Mouse (Mus musculus): ENCODE data around the gene Ubxn2a. TPM values are rescaled to one million over a fixed set of nuclear protein-coding genes. Genes with fewer than 3 reads are reported as not detected.

Ubxn2a gene
- polyA plus RNA-seq, 1 experiment from 2014 or later, result 45.0 TPM

GRCm38 (mm10) chr12:4863654-4864337 lies 43.7 kb downstream of the Ubxn2a start:
- H3K27ac ChIP-seq (ENCODE audit: low read depth, low read length), result no peak overlapping the region
- H3K4me1 ChIP-seq (replicated peaks; ENCODE audit: control insufficient read depth, insufficient read depth, low read length), result no peaks in the 10 kb centered on the region
- no peak for ATAC-seq
- peaks cover 5% of the 10 kb centered on the region; the same call in 1 of the 2 replicates for H3K36me3 ChIP-seq (ENCODE audit: control insufficient read depth, insufficient read depth)
- H3K4me3 ChIP-seq (ENCODE audit: low read depth, low read length), result no peak overlapping the region
- H3K9me3 ChIP-seq (ENCODE audit: control insufficient read depth), result no peaks in the 10 kb centered on the region
- no peaks in the 10 kb centered on the region for H3K27me3 ChIP-seq (replicated peaks; ENCODE audit: control insufficient read depth, insufficient read depth, low read length)
- WGBS, result 67% methylated on average over 4 of the region's 4 CpGs
- TF ChIP-seq CTCF (IDR thresholded peaks at IDR 0.05; ENCODE audit: low read depth), result no peak
- H3K4me2 ChIP-seq (replicated peaks; ENCODE audit: low read depth), result no peak overlapping the region
- H3K9ac ChIP-seq (ENCODE audit: low read depth, low read length), result no peak overlapping the region

DNA sequence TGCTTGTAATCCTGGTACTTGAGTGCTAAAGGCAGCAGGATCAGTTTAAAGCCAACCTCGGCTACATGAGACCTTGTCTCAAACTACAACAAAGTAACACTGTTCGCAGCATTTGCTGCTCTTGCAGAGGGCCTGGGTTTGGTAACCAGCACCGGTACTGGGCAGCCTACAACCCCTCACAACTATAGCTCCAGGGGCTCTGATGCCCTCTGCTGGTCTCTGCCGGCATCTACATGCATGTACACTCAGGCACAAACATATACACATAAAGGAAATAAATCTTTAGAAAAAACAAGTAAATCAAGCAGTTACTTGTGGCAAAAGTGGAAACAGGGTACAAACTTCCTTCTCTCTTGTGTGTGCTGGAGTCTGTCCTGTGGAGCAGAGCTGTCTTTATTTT lies 44.8 kb downstream of the Ubxn2a start:
- no peak overlapping the region for H3K9ac ChIP-seq (ENCODE audit: low read depth, low read length)
- no peak overlapping the region for H3K4me2 ChIP-seq (replicated peaks; ENCODE audit: low read depth)
- ATAC-seq, result no peak
- peaks cover 5% of the 10 kb centered on the region; the same call in 1 of the 2 replicates for H3K36me3 ChIP-seq (ENCODE audit: control insufficient read depth, insufficient read depth)
- no peaks in the 10 kb centered on the region for H3K27me3 ChIP-seq (replicated peaks; ENCODE audit: control insufficient read depth, insufficient read depth, low read length)
- WGBS, result 91% methylated on average over 4 of the region's 4 CpGs
- no peak overlapping the region for H3K4me3 ChIP-seq (ENCODE audit: low read depth, low read length)
- H3K27ac ChIP-seq (ENCODE audit: low read depth, low read length), result no peak overlapping the region
- peak; percentile 47 for TF ChIP-seq CTCF (IDR thresholded peaks at IDR 0.05; ENCODE audit: low read depth)
- H3K9me3 ChIP-seq (ENCODE audit: control insufficient read depth), result no peaks in the 10 kb centered on the region
- no peaks in the 10 kb centered on the region for H3K4me1 ChIP-seq (replicated peaks; ENCODE audit: control insufficient read depth, insufficient read depth, low read length)

DNA sequence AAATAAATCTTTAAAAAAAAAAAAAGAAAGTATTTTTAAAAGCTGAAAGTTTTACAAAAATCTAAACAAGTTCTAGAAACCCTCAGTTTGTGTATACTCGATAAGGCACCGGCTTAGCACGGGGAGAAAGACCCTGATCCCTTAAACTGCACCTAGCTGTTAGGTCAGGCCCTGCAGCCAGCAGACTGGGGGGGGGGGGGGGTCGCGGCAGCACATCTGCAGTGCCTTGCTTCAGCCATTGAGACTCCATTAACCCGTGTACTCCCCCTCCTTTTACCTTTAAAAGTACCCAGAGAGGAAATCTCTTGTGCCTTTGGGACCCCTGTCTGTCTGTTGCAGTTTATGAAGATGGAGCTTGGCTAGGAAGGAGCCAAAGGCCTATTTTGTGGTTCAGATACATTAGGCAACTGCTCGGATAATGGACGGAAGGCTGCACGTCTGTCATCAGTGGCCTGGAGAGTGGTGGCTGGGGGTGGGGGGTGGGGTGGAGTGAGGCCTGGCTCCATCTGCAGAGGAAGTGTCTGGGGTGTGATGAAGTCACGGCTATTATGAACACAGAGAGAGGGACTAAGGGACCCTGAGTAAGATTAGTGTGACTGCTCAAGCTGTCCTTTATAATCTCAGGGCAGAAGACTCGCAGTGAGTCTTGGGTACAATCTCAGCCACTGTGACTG lies 48.1 kb downstream of the Ubxn2a start:
- WGBS, result 52% methylated on average over 11 of the region's 11 CpGs
- no peak overlapping the region for H3K4me3 ChIP-seq (ENCODE audit: low read depth, low read length)
- no peak for ATAC-seq
- TF ChIP-seq CTCF (IDR thresholded peaks at IDR 0.05; ENCODE audit: low read depth), result no peak
- H3K9me3 ChIP-seq (ENCODE audit: control insufficient read depth), result no peaks in the 10 kb centered on the region
- no peak overlapping the region for H3K9ac ChIP-seq (ENCODE audit: low read depth, low read length)
- no peaks in the 10 kb centered on the region for H3K27me3 ChIP-seq (replicated peaks; ENCODE audit: control insufficient read depth, insufficient read depth, low read length)
- no peaks in the 10 kb centered on the region for H3K4me1 ChIP-seq (replicated peaks; ENCODE audit: control insufficient read depth, insufficient read depth, low read length)
- H3K4me2 ChIP-seq (replicated peaks; ENCODE audit: low read depth), result no peak overlapping the region
- H3K27ac ChIP-seq (ENCODE audit: low read depth, low read length), result no peak overlapping the region
- peaks cover 5% of the 10 kb centered on the region; the same call in 1 of the 2 replicates for H3K36me3 ChIP-seq (ENCODE audit: control insufficient read depth, insufficient read depth)

DNA sequence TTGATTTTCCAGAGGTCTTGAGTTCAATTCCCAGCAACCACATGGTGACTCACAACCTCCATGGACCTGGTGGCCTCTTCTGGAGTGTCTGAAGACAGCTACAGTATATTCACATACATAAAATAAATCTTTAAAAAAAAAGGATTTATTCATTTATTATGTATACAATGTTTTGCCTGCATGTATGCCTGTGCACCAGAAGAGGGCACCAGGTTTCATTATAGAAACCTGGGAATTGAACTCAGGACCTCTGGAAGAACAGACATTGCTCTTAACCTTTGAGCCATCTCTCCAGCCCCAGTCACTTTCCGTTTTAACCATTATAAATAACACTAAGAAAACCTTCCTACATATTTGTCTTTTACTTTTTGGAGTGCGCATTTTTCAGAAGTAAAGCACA lies 50.7 kb downstream of the Ubxn2a start:
- Histone ChIP-seq H3K27me3 (replicated peaks; ENCODE audit: control insufficient read depth, insufficient read depth, low read length) (no peaks in the 10 kb centered on the region), H3K9me3 (ENCODE audit: control insufficient read depth) (no peaks in the 10 kb centered on the region), H3K27ac (ENCODE audit: low read depth, low read length) (no peak overlapping the region), H3K36me3 (ENCODE audit: control insufficient read depth, insufficient read depth) (peaks cover 4% of the 10 kb centered on the region; the same call in 1 of the 2 replicates), H3K4me2 (replicated peaks; ENCODE audit: low read depth) (no peak overlapping the region), H3K9ac (ENCODE audit: low read depth, low read length) (no peak overlapping the region), H3K4me1 (replicated peaks; ENCODE audit: control insufficient read depth, insufficient read depth, low read length) (no peaks in the 10 kb centered on the region), H3K4me3 (ENCODE audit: low read depth, low read length) (no peak overlapping the region)
- WGBS, result 81% methylated on average over 2 of the region's 2 CpGs
- TF ChIP-seq CTCF (IDR thresholded peaks at IDR 0.05; ENCODE audit: low read depth), result peak; percentile 46
- no peak for ATAC-seq

- no peak overlapping the region for H3K9ac ChIP-seq (ENCODE audit: low read depth, low read length)
- ATAC-seq, result no peak
- WGBS, result 93% methylated on average over 5 of the region's 5 CpGs
Measured at GRCm38 (mm10) chr12:4856160-4856559, 51.3 kb downstream of the Ubxn2a start.

DNA sequence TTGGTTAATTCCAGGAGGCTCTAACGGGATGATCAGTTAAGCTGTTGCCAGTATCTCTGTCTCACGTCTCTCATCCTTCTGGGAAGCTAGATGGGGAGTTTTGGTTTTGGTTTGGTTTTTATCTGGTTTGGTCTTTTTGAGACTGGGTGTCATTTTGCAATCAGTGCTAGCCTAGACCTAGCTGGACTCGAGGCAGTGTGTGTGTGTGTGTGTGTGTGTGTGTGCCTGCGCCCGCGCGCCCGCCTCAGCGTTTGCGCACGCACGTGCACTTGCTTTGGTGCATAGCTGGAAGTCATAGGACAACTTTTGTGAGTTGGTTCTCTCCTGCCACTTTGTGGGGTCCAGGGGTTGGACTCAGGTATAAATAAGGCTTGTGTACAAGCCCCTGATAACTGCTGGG lies 63.8 kb downstream of the Ubxn2a start:
- Histone ChIP-seq H3K4me1 (replicated peaks; ENCODE audit: control insufficient read depth, insufficient read depth, low read length) (no peaks in the 10 kb centered on the region), H3K27me3 (replicated peaks; ENCODE audit: control insufficient read depth, insufficient read depth, low read length) (no peaks in the 10 kb centered on the region), H3K27ac (ENCODE audit: low read depth, low read length) (peak overlapping the region; percentile 70; the same call in 1 of the 2 replicates), H3K9ac (ENCODE audit: low read depth, low read length) (peak overlapping the region; percentile 37; the same call in 1 of the 2 replicates), H3K4me2 (replicated peaks; ENCODE audit: low read depth) (peak overlapping the region; percentile 75), H3K9me3 (ENCODE audit: control insufficient read depth) (no peaks in the 10 kb centered on the region), H3K4me3 (ENCODE audit: low read depth, low read length) (peak overlapping the region; percentile 67), H3K36me3 (ENCODE audit: control insufficient read depth, insufficient read depth) (no peaks in the 10 kb centered on the region)
- under 1% methylated on average over 12 of the region's 12 CpGs for WGBS
- no peak for TF ChIP-seq CTCF (IDR thresholded peaks at IDR 0.05; ENCODE audit: low read depth)
- ATAC-seq, result peak; percentile 48

More at GRCm38 (mm10) chr12:4856160-4856559, 51.3 kb downstream of the Ubxn2a start:
- no peak overlapping the region for H3K27ac ChIP-seq (ENCODE audit: low read depth, low read length)
- H3K9me3 ChIP-seq (ENCODE audit: control insufficient read depth), result no peaks in the 10 kb centered on the region
- peaks cover 6% of the 10 kb centered on the region; the same call in 1 of the 2 replicates for H3K36me3 ChIP-seq (ENCODE audit: control insufficient read depth, insufficient read depth)
- TF ChIP-seq CTCF (IDR thresholded peaks at IDR 0.05; ENCODE audit: low read depth), result peak; percentile 57
- no peak overlapping the region for H3K4me3 ChIP-seq (ENCODE audit: low read depth, low read length)
- H3K4me1 ChIP-seq (replicated peaks; ENCODE audit: control insufficient read depth, insufficient read depth, low read length), result no peaks in the 10 kb centered on the region
- H3K27me3 ChIP-seq (replicated peaks; ENCODE audit: control insufficient read depth, insufficient read depth, low read length), result no peaks in the 10 kb centered on the region
- H3K4me2 ChIP-seq (replicated peaks; ENCODE audit: low read depth), result no peak overlapping the region
